Mouse (Mus musculus) hindbrain, embryonic 15.5 days (tissue): ENCODE measurements around the gene Hspb7. TPM values are rescaled to one million over a fixed set of nuclear protein-coding genes. Genes with fewer than 3 reads are reported as not detected.

ENCODE experiments used
- ATAC-seq: fragments of 200-750 bp; cut with Nextera tagmentation; 2 replicates; pipeline ENCODE4 v1.8.0; 2017; ENCODE audit warnings: low read depth, moderate number of reproducible peaks, moderate TSS enrichment; ENCODE audit not compliant: low FRiP score
- H3K27ac ChIP-seq: fragments of 300-500 bp; sonication (generic); replicated peaks from 2 replicates; pipeline ENCODE4 v1.5.1; 2015; ENCODE audit warnings: mild to moderate bottlenecking, inconsistent platforms
- H3K27me3 ChIP-seq: fragments of 300-500 bp; sonication (generic); 2 replicates; pipeline ENCODE4 v1.6.1; 2015; ENCODE audit warnings: control low read depth, inconsistent platforms
- H3K36me3 ChIP-seq: fragments of 300-500 bp; sonication (generic); 2 replicates; pipeline ENCODE4 v1.6.1; 2015; ENCODE audit warnings: control low read depth, inconsistent platforms
- H3K4me1 ChIP-seq: fragments of 300-500 bp; sonication (generic); replicated peaks from 2 replicates; pipeline ENCODE4 v1.6.1; 2015; ENCODE audit warnings: control low read depth, inconsistent platforms
- H3K4me2 ChIP-seq: fragments of 300-500 bp; sonication (generic); 2 replicates; pipeline ENCODE4 v1.6.1; 2015; ENCODE audit warnings: moderate library complexity, mild to moderate bottlenecking, inconsistent platforms
- H3K4me3 ChIP-seq: fragments of 300-500 bp; sonication (generic); 2 replicates; pipeline ENCODE4 v1.5.1; 2015; ENCODE audit warnings: mild to moderate bottlenecking, inconsistent platforms
- H3K9ac ChIP-seq: fragments of 300-500 bp; sonication (generic); 2 replicates; pipeline ENCODE4 v1.6.1; 2015; ENCODE audit warnings: inconsistent platforms
- H3K9me3 ChIP-seq: fragments of 300-500 bp; sonication (generic); 2 replicates; pipeline ENCODE4 v1.6.1; 2016; ENCODE audit warnings: control low read depth, inconsistent platforms
- WGBS: fragments of 180-500 bp; shearing (Covaris S2); methylation state at CpG from one replicate; pipeline ENCODE4 v1.1.7; 2015; 5-methylcytosine and 5-hydroxymethylcytosine counted together
- polyA plus RNA-seq: library from polyadenylated mRNA; unstranded; fragments of >200 nt; fragmentation: Nextera tagmentation; extraction: Ambion mirVana; gene quantifications from 2 replicates; pipeline ENCODE4 v1.2.1, GENCODE M21; 2015

The Hspb7 gene
- polyA plus RNA-seq, 1 experiment from 2014 or later = not detected

GRCm38 (mm10) chr4:141422841-141423240 lies 2.3 kb downstream of the Hspb7 start:
- H3K4me2 ChIP-seq = no peak overlapping the region
- H3K27me3 ChIP-seq = 0 out of 2 replicates have a peak, but pooled peaks cover 6% of the 10 kb centered on the region
- no peaks in the 10 kb centered on the region for H3K36me3 ChIP-seq
- H3K9ac ChIP-seq = no peak overlapping the region
- 87% methylated on average over 5 of the region's 5 CpGs for WGBS
- peaks cover 17% of the 10 kb centered on the region for H3K4me1 ChIP-seq
- no peak for ATAC-seq
- H3K9me3 ChIP-seq = no peaks in the 10 kb centered on the region
- H3K27ac ChIP-seq = no peak overlapping the region
- no peak overlapping the region for H3K4me3 ChIP-seq

DNA sequence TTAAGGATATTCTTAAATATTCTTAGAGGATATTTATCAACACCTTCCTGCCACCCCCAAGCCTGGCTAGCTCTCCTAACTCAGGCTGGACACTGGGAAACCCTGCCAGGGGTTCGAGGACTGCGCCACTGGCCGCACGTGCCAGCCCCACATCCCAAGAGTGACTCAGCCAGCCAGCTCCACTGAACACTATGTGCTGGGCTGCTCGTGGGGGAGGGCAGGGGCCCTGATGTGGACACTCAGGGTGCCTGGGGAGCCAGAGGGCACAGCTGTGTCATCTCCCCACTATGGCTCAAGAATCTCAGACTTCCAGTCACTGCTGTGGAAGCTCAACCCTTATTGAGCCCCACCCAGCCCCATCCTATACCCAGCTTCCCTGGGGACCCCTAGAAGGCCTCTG lies 2.7 kb downstream of the Hspb7 start:
- H3K4me3 ChIP-seq = no peak overlapping the region
- no peak overlapping the region for H3K27ac ChIP-seq
- ATAC-seq = no peak
- no peak overlapping the region for H3K9ac ChIP-seq
- H3K4me1 ChIP-seq = peaks cover 17% of the 10 kb centered on the region
- 84% methylated on average over 5 of the region's 5 CpGs for WGBS
- no peaks in the 10 kb centered on the region for H3K36me3 ChIP-seq
- no peak overlapping the region for H3K4me2 ChIP-seq
- H3K27me3 ChIP-seq = 0 out of 2 replicates have a peak, but pooled peaks cover 6% of the 10 kb centered on the region
- H3K9me3 ChIP-seq = no peaks in the 10 kb centered on the region

GRCm38 (mm10) chr4:141423691-141424431 lies 3.3 kb downstream of the Hspb7 start:
- WGBS = 87% methylated on average over 13 of the region's 13 CpGs
- ATAC-seq = no peak
- Histone ChIP-seq H3K27me3 (0 out of 2 replicates have a peak, but pooled peaks cover 6% of the 10 kb centered on the region), H3K4me3 (no peak overlapping the region), H3K9me3 (no peaks in the 10 kb centered on the region), H3K4me2 (no peak overlapping the region), H3K36me3 (no peaks in the 10 kb centered on the region), H3K27ac (no peak overlapping the region), H3K9ac (no peak overlapping the region), H3K4me1 (peaks cover 17% of the 10 kb centered on the region)

- Histone ChIP-seq H3K4me3 (peak overlapping the region; percentile 47), H3K36me3 (no peaks in the 10 kb centered on the region), H3K4me1 (peaks cover 17% of the 10 kb centered on the region), H3K9ac (peak overlapping the region; percentile 59), H3K27me3 (0 out of 2 replicates have a peak, but pooled peaks cover 6% of the 10 kb centered on the region), H3K27ac (peak overlapping the region; percentile 66), H3K4me2 (peak overlapping the region; percentile 80), H3K9me3 (no peaks in the 10 kb centered on the region)
- 3% methylated on average over 36 of the region's 36 CpGs for WGBS
- ATAC-seq = peak; percentile 94
These were observed 5.2 kb downstream of the Hspb7 start for GRCm38 (mm10) chr4:141425484-141426479.

DNA sequence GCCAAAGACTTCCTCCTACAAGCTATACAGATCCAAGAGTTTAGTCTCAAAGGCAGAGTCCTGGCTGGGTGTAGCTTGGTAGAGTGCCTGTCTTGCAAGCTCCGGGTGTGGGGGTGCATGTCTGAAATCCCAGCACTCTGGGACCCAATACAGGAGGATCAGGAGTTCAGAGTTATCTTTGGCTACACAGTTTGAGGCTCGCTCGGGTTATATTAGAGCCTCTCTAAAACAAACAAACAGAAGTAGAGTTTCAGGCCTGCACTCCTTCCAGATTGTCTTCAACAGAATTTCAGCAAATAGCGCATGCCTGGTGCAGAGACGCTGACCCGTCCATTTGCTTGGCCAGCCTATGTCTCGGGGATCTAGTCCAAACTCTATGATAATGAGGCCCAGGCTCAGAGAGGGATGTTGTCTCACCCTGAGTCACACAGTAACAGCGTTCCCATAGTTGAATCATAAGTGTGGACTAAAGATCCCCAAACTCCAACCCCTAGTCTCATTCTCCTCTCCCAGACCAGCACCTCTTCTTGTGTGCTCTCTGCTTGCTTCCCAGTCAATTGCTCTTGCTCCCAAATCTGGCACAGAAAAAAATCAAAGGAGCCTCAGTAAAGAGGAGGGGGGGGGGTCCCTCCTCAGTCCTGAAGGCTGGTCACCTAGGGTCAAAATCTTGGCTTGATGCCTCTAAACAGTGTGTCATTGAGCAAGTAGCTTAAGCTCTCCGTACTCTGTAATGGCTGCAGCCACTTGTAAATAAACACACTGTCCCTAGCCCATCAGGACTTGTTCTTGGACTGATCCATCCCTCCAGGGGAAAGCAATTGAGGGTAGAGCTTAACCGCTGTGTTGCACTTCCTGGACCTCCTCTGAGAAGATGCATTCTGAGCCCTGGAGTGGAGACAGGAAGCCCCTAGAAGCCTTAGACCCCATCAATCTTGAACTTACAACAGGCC lies 6.5 kb downstream of the Hspb7 start:
- no peak for ATAC-seq
- WGBS = 82% methylated on average over 10 of the region's 10 CpGs
- H3K27ac ChIP-seq = 0 out of 2 replicates have a peak overlapping the region, but pooled peaks have one; percentile 19
- 0 out of 2 replicates have a peak, but pooled peaks cover 6% of the 10 kb centered on the region for H3K27me3 ChIP-seq
- peak overlapping the region; percentile 80 for H3K4me2 ChIP-seq
- H3K4me3 ChIP-seq = 0 out of 2 replicates have a peak overlapping the region, but pooled peaks have one; percentile 47
- H3K9ac ChIP-seq = no peak overlapping the region
- H3K36me3 ChIP-seq = no peaks in the 10 kb centered on the region
- peaks cover 12% of the 10 kb centered on the region for H3K4me1 ChIP-seq
- H3K9me3 ChIP-seq = no peaks in the 10 kb centered on the region

GRCm38 (mm10) chr4:141427921-141428320 lies 7.3 kb downstream of the Hspb7 start:
- H3K4me3 ChIP-seq = no peak overlapping the region
- no peak overlapping the region for H3K9ac ChIP-seq
- ATAC-seq = no peak
- H3K4me1 ChIP-seq = peaks cover 12% of the 10 kb centered on the region
- H3K4me2 ChIP-seq = no peak overlapping the region
- 88% methylated on average over 13 of the region's 13 CpGs for WGBS
- no peaks in the 10 kb centered on the region for H3K9me3 ChIP-seq
- H3K36me3 ChIP-seq = no peaks in the 10 kb centered on the region
- H3K27me3 ChIP-seq = 0 out of 2 replicates have a peak, but pooled peaks cover 6% of the 10 kb centered on the region
- no peak overlapping the region for H3K27ac ChIP-seq

DNA sequence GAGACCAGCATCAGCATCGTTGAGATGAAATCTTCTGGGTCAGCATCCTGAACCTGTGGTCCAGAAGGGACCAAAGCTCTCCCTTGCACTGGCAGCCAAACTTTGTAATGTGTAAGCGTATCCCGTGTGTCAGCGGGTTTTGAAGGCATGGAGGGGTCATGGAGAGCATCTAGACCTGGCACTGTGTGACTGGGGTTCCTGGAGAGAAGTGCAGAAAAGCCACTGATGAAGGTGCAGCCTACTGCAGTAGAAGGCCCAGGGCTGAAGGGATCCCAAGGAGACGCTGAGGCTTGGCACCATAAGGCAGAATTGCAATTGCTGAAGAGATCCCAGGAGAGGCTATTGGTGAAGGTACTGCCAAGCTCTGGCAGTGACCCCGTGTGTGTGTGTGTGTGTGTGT lies 8.8 kb downstream of the Hspb7 start:
- Histone ChIP-seq H3K36me3 (no peaks in the 10 kb centered on the region), H3K9ac (no peak overlapping the region), H3K4me3 (no peak overlapping the region), H3K27ac (no peak overlapping the region), H3K9me3 (no peaks in the 10 kb centered on the region), H3K27me3 (0 out of 2 replicates have a peak, but pooled peaks cover 3% of the 10 kb centered on the region), H3K4me1 (peaks cover 12% of the 10 kb centered on the region), H3K4me2 (no peak overlapping the region)
- ATAC-seq = no peak
- 79% methylated on average over 6 of the region's 6 CpGs for WGBS

DNA sequence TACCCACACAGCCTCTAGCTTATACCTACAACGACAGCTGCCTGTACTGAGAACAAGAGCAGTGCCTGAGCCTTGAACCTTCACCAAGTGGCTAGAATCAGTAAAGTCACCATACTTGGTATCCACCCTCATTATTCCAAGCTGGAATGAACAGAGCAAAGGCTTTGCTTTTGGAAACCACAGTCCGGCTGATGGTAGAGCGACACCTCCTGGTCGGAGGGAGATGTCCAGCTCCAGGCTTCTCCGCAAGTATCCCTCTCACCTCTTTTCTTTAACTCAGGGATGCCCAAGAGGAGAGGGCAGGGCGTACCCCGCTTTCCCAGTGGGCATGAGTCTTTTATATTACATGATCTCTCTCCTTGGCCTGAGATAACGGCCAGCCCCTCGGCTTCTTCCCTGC lies 9.3 kb downstream of the Hspb7 start:
- peaks cover 12% of the 10 kb centered on the region for H3K4me1 ChIP-seq
- no peak overlapping the region for H3K27ac ChIP-seq
- H3K9me3 ChIP-seq = no peaks in the 10 kb centered on the region
- H3K27me3 ChIP-seq = 0 out of 2 replicates have a peak, but pooled peaks cover 2% of the 10 kb centered on the region
- H3K36me3 ChIP-seq = no peaks in the 10 kb centered on the region
- WGBS = 51% methylated on average over 9 of the region's 9 CpGs
- H3K4me3 ChIP-seq = no peak overlapping the region
- no peak overlapping the region for H3K9ac ChIP-seq
- no peak for ATAC-seq
- no peak overlapping the region for H3K4me2 ChIP-seq

GRCm38 (mm10) chr4:141430997-141431396 lies 10.4 kb downstream of the Hspb7 start:
- Histone ChIP-seq H3K36me3 (no peaks in the 10 kb centered on the region), H3K4me3 (no peak overlapping the region), H3K4me2 (no peak overlapping the region), H3K27ac (no peak overlapping the region), H3K27me3 (no peaks in the 10 kb centered on the region), H3K9ac (no peak overlapping the region), H3K9me3 (no peaks in the 10 kb centered on the region), H3K4me1 (peaks cover under 1% of the 10 kb centered on the region; the same call in 1 of the 2 replicates)
- WGBS = 46% methylated on average over 9 of the region's 9 CpGs
- ATAC-seq = no peak

DNA sequence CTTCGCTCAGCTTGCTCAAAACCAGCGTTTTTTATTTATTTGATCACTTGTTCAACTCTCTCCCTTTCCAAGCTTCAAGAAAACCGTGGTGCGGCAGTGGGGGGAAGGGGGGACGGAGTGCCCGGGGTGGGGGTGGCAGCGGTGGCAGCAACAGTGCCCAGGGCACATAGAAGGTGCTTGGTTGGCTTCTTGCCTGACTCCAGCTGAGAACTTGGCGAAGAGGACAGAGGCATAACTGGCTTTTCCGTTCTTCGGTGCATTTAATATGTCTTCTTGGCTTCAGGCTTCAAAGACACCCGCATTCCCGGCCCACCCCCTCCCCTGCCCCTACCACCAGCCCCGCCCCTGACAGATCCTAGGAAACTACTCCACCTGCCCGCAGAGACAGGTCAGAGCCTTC lies 12.1 kb downstream of the Hspb7 start:
- no peaks in the 10 kb centered on the region for H3K27me3 ChIP-seq
- no peak overlapping the region for H3K4me3 ChIP-seq
- H3K4me2 ChIP-seq = no peak overlapping the region
- no peak overlapping the region for H3K27ac ChIP-seq
- H3K36me3 ChIP-seq = no peaks in the 10 kb centered on the region
- 58% methylated on average over 14 of the region's 14 CpGs for WGBS
- no peak for ATAC-seq
- no peaks in the 10 kb centered on the region for H3K4me1 ChIP-seq
- H3K9me3 ChIP-seq = no peaks in the 10 kb centered on the region
- no peak overlapping the region for H3K9ac ChIP-seq

DNA sequence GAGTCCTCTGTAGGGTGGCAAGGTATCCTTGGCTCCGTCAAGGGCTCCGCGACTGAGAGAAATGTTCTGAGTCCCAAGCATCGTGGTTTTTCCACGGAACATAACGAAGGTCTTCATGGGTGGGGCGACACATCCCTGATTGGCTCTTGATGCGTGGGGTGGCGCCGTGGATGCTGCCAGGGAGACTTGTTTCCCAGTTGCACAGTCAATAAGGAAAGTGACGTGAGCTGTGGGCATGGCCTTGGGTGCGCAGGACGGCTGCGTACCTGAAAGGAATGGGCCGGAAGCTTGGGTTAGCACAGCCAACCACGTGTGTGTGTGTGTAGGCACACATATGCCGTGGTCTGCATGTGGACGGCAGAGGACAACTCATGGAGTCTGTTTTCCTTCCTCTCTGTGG lies 12.6 kb downstream of the Hspb7 start:
- no peak overlapping the region for H3K4me3 ChIP-seq
- no peak overlapping the region for H3K27ac ChIP-seq
- H3K9me3 ChIP-seq = no peaks in the 10 kb centered on the region
- no peak overlapping the region for H3K9ac ChIP-seq
- H3K36me3 ChIP-seq = no peaks in the 10 kb centered on the region
- no peak overlapping the region for H3K4me2 ChIP-seq
- 85% methylated on average over 18 of the region's 18 CpGs for WGBS
- H3K4me1 ChIP-seq = no peaks in the 10 kb centered on the region
- no peak for ATAC-seq
- H3K27me3 ChIP-seq = no peaks in the 10 kb centered on the region
